Mouse (Mus musculus): ENCODE measurements at regions not wholly inside any gene's neighbourhood (a gene's known extent, or its start where the extent isn't known, plus 50 kb on each side); places are given as distances from the start of the nearest gene placed in this dataset.

- no peak for DNase-seq
Measured at GRCm38 (mm10) chr3:60698189-60698588, 225.6 kb downstream of the Mbnl1 start.

DNA sequence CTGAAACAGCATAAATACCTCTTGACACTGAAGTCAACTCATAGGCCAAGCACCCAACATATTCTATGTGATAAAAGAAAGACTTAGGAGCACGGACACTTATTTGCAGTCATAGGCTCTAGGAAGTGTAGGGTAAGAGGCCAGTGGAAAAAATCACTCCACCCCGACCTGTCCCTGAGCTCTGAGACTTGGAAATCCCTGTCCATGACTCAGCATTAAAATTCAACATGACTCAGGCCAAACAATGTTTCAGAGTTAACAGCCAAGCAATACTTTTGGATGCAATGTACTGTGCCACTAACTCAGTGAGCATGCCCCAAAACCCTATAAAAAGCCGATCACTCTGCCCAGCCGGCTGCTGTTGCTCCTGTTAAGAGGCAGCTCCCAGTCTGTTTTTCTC is 234.5 kb downstream of the Mbnl1 start:
- no peak for DNase-seq

DNA sequence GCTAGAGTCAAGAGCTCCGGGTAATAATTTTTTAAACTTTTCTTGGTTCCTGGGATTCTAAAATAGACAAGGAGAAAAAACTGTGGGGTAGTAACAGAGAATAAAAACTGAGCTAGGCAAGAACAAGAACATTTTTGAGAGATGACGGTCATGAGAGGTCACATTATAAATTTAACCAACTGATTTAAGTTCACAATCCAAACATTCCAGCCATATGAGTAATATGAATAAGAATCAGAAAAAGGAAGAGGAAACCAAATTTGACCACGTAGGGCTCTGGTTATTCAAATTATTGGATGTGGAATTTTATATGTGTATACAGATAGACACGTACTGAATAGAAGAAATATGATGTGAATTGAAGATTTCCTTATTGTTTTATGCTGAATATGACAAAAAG is 240.3 kb downstream of the Mbnl1 start:
- no peak for DNase-seq

GRCm38 (mm10) chr3:60720322-60720721 is 247.7 kb downstream of the Mbnl1 start:
- no peak for DNase-seq

DNA sequence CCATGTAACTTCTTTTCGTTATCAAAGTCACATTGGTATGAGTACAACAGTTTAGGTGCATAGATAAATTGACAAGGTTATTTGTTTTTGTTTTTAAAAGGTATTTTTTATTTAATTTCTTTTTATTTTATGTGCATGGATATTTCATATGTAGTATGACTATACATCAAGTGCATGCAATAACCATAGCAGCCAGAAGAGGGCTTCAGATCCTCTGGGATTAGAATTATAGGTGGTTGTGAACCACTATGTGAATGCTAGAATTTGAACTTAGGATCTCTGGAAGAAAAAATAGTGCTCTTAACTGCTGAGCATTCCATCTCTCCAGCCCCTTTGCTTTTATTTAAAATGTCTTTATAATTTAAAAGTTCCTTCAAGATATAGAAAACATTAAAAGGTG is 258.7 kb downstream of the Mbnl1 start:
- no peak for DNase-seq

DNA sequence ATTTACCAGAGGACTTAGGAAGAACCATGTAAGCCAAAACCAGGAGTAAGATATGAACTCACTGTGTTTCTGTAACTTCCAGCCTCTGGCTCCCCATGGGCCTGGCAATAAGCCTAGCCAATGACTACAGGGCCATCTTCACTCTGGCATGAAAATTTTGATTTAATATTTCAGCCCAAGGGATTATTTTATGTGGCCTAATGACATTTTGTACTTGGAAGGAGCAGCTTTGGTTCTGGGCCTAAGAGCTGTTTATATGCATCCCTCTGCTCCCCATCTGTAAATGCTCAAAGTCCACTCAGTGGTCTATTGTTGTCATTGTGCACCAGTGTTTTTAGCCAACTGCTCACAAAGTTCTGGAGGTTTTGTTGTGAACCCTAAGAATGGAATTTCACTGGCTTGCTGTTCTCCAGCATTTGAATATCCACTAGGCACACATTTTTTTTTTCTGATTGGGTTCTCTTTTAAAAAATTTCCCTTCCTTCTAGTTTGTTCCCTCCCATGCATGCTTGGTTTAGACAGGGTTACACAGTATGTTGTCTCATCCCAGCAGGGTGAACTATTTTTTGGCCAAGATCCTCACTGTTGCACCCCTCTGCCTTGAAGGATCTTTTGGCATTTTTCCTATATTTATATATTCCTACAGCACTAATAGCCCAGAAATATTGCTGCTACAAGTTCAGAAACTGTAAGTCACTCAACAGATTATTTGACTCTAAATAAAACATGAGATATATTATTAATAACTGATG is 261.9 kb upstream of the P2ry1 start:
- DNase-seq, result no peak

DNA sequence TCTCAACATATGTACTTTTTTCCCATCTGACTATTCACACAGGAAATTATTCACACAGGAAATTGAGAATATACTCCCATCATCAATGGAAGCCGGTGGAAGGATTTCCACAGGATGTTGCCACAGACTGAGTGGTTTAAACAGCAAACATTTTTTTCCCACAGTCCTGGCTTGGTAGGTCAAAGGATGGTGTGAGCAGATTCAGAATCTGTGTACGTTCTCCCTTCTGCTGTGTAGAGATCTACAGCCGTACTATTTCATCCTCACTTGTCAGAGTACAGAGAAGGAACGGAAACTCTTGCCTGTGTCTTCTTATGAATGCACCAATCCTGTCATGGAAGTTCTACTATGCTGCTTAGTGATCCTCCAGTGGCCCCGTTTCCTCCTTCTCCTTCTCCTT is 261.2 kb upstream of the P2ry1 start:
- no peak for DNase-seq

GRCm38 (mm10) chr3:60742232-60742631 is 260.4 kb upstream of the P2ry1 start:
- DNase-seq, result no peak

DNA sequence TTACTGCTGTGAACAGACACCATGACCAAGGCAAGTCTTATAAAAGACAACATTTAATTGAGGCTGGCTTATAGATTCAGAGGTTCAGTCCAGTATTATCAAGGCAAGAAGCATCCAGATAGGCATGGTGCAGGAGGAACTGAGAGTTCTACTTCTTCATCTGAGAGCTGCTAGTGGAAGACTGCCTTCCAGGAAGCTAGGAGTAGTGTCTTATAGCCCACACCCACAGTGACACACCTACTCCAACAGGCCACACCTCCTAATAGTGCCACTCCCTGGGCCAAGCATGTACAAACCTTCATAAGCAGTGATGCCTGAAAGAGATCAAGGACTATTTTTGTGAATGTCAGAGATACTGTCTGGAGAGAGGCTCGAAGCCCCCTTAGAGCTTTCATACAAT is 257.5 kb upstream of the P2ry1 start:
- DNase-seq, result no peak

DNA sequence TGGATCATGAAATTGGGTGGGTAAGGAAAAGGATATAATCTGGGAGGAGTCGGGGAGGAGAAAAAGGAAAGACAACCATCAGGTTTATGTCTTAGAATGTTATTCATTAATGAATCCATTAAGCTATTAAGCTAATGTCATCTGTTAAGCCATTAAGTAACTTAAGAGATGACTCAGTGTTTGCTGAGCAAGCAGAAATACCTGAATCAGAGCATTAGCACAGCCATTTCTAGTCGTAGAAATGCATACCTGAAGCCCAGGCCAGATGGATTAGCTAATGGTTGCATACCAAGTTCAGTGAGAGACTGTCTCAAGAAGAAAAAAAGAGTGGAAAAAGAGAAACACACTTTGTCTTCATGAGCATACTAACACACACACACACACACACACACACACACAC is 244.0 kb upstream of the P2ry1 start:
- no peak for DNase-seq

- DNase-seq, result no peak
Measured at GRCm38 (mm10) chr3:60759046-60759445, 243.5 kb upstream of the P2ry1 start.

GRCm38 (mm10) chr3:60762874-60763273 is 239.7 kb upstream of the P2ry1 start:
- peak; percentile 6 for DNase-seq

GRCm38 (mm10) chr3:60765079-60765478 is 237.5 kb upstream of the P2ry1 start:
- DNase-seq, result no peak

- DNase-seq, result no peak
Measured at GRCm38 (mm10) chr3:60768996-60769395, 233.6 kb upstream of the P2ry1 start.

- DNase-seq, result no peak
Measured at GRCm38 (mm10) chr3:60771866-60772265, 230.7 kb upstream of the P2ry1 start.

GRCm38 (mm10) chr3:60773383-60773782 is 229.2 kb upstream of the P2ry1 start:
- no peak for DNase-seq

DNA sequence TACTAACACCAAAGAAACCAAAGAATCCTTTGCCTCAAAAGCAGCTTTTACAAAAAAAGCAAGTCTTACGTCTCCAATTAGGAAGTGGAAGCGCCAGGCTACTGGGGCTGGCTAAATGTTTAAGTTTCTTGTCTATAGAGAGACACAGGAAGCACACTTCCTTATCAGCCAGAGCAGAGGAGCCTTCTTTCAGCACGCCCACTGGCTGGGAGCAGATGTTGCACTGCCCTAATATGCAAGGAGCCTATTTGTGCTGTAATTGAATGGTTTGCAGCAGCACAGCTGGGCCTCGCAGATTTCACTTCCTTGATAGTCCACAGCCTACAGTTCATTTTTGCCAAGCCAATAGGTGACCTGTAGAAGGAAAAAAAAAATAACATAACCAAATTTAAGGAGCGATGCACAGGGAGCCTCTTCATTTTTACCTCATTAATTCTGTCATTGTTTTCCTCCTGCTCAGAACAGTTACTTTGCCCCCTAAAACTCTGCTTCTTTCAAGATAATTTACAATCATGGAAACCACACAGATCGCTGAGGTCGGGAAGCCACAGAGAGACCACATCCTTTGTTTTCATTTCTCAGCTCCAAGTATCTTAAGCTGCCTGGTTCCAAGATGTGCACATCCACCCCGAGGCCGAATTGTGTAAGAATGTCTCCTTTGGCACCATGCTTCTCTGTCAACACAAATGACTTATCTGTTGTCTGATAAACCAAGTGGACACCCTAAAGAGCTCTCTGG is 217.3 kb upstream of the P2ry1 start:
- no peak for DNase-seq

- no peak for DNase-seq
Measured at GRCm38 (mm10) chr3:60787989-60788388, 214.6 kb upstream of the P2ry1 start.

DNA sequence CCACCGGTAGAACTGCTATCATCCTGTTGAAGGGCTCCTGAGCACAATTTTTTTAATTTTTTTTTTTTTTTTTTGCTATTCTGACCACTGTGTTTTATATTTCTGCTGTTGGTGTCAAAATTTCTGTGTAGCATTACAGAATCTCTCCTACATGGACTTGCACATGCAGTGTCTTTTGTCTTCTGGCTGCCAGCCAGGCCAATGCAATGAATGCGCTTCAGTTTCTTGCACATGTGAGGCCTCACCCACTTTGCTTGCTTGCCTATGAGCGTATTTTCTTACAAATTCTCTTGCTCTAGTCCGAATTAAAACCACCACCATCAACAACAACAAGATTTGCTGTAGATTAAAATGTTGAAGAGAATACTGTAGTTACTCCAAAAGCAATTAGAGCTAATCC is 213.2 kb upstream of the P2ry1 start:
- no peak for DNase-seq

DNA sequence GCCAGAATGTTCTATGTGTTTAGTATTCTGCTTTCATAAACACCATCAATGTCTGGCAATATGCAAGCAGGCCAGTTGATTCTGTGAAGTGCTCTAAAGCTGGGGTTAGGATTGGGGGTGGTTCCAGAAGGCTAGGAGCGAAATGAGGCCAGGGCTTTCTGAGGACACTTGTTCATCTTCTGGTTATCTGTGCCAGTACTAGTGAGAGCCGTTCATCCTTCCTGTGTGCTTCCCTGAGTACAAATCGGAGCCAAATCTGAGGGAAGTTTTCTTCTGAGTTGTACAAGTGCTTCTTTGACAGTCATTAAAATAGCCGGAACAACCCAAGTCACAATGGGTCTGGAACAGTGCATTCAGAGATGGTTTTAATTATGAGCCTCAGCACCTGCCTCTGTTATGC is 210.4 kb upstream of the P2ry1 start:
- no peak for DNase-seq

DNA sequence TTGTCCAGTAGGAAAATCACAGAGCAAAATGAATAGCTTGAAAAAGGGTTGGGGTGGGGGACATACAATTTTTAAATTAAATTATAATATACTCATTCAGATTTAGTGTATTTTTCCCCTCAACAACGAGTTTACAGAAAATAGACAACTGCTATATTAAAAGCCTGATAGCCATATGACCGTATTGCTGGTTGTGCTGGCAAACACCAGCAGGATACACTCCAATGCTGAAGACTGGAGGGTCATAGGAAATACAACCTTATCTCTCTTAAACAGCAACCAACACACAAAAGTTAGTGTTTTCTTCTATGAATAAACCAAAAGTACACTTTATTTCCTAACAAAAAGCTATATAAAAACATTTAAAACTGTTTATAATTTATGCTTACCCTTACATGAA is 206.4 kb upstream of the P2ry1 start:
- DNase-seq, result no peak

DNA sequence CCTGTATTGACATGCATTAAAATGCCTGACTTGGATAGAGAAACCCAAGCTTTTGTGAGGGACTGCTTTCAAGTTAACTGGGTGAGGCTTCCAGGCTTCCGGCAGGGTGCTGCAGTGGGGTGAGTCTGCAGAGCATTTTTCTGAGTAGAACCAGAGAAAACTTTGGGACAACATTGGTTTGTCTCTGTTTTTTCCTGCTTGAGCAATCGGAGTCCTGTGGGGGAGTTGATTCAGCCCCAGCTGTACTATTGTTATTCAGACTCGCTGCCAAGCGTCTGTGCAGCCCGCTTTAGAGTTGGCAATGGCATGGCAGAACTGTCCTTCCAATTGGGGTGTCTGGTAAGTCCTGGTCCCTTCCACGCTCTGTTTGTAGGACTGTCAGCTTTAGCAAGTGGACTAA is 204.8 kb upstream of the P2ry1 start:
- DNase-seq, result no peak

DNA sequence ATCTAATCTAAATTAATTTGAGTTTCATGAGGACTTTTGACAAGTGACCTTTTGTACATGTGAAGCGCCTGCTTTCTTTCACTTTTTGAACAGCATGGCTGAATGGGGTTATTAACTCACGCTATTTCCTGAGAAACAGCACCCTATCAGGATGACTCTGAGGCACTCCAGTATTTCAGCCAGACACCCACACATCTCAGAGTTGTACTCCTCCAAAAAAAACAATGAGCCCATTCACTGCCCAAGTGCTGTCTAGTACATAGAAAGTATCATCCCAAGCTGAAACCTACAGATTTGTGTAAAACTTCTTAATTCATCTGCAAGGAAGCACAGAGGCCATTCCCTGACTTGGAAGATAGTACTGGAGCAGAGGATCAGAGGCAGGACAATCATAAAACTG is 204.1 kb upstream of the P2ry1 start:
- no peak for DNase-seq

GRCm38 (mm10) chr3:60798862-60799261 is 203.7 kb upstream of the P2ry1 start:
- DNase-seq, result no peak
